Mouse (Mus musculus): ENCODE results near the gene Gipc3. TPM values are rescaled to one million over a fixed set of nuclear protein-coding genes. Genes with fewer than 3 reads are reported as not detected.

The Gipc3 gene
- polyA plus RNA-seq, 1 experiment from 2014 or later = 0.11 TPM

Other genes with a start within 250 kb of the Gipc3 start
- gene Creb3l3, start 244.4 kb downstream of the Gipc3 start, polyA plus RNA-seq (2014; fragmentation: Illumina TruSeq; extraction: RNeasy Lipid Tissue Mini Kit (QIAGEN cat#74804); ENCODE audit: low read depth, low replicate concordance) = 0.08 TPM
- gene Map2k2, start 237.4 kb downstream of the Gipc3 start, polyA plus RNA-seq (2014; fragmentation: Illumina TruSeq; extraction: RNeasy Lipid Tissue Mini Kit (QIAGEN cat#74804); ENCODE audit: low read depth, low replicate concordance) = 3.2 TPM
- gene Zbtb7a, start 208.0 kb downstream of the Gipc3 start, polyA plus RNA-seq (2014; fragmentation: Illumina TruSeq; extraction: RNeasy Lipid Tissue Mini Kit (QIAGEN cat#74804); ENCODE audit: low read depth, low replicate concordance) = 1.8 TPM
- 0.78 TPM for gene Pias4, start 175.3 kb downstream of the Gipc3 start, polyA plus RNA-seq (2014; fragmentation: Illumina TruSeq; extraction: RNeasy Lipid Tissue Mini Kit (QIAGEN cat#74804); ENCODE audit: low read depth, low replicate concordance)
- gene Eef2, start 166.6 kb downstream of the Gipc3 start, polyA plus RNA-seq (2014; fragmentation: Illumina TruSeq; extraction: RNeasy Lipid Tissue Mini Kit (QIAGEN cat#74804); ENCODE audit: low read depth, low replicate concordance) = 18.1 TPM
- gene Dapk3, start 160.3 kb downstream of the Gipc3 start, polyA plus RNA-seq (2014; fragmentation: Illumina TruSeq; extraction: RNeasy Lipid Tissue Mini Kit (QIAGEN cat#74804); ENCODE audit: low read depth, low replicate concordance) = not detected
- 0.28 TPM for gene 4930442H23Rik, start 159.4 kb downstream of the Gipc3 start, polyA plus RNA-seq (2014; fragmentation: Illumina TruSeq; extraction: RNeasy Lipid Tissue Mini Kit (QIAGEN cat#74804); ENCODE audit: low read depth, low replicate concordance)
- not detected for gene Nmrk2, start 141.2 kb downstream of the Gipc3 start, polyA plus RNA-seq (2014; fragmentation: Illumina TruSeq; extraction: RNeasy Lipid Tissue Mini Kit (QIAGEN cat#74804); ENCODE audit: low read depth, low replicate concordance)
- 0.06 TPM for gene Atcay, start 112.4 kb downstream of the Gipc3 start, polyA plus RNA-seq (2014; fragmentation: Illumina TruSeq; extraction: RNeasy Lipid Tissue Mini Kit (QIAGEN cat#74804); ENCODE audit: low read depth, low replicate concordance)
- 0.76 TPM for gene Zfr2, start 110.1 kb downstream of the Gipc3 start, polyA plus RNA-seq (2014; fragmentation: Illumina TruSeq; extraction: RNeasy Lipid Tissue Mini Kit (QIAGEN cat#74804); ENCODE audit: low read depth, low replicate concordance)
- not detected for gene Matk, start 90.3 kb downstream of the Gipc3 start, polyA plus RNA-seq (2014; fragmentation: Illumina TruSeq; extraction: RNeasy Lipid Tissue Mini Kit (QIAGEN cat#74804); ENCODE audit: low read depth, low replicate concordance)
- 6.4 TPM for gene Mrpl54, start 76.3 kb downstream of the Gipc3 start, polyA plus RNA-seq (2014; fragmentation: Illumina TruSeq; extraction: RNeasy Lipid Tissue Mini Kit (QIAGEN cat#74804); ENCODE audit: low read depth, low replicate concordance)
- gene Apba3, start 76.3 kb downstream of the Gipc3 start, polyA plus RNA-seq (2014; fragmentation: Illumina TruSeq; extraction: RNeasy Lipid Tissue Mini Kit (QIAGEN cat#74804); ENCODE audit: low read depth, low replicate concordance) = 4.4 TPM
- not detected for gene Tjp3, start 51.7 kb downstream of the Gipc3 start, polyA plus RNA-seq (2014; fragmentation: Illumina TruSeq; extraction: RNeasy Lipid Tissue Mini Kit (QIAGEN cat#74804); ENCODE audit: low read depth, low replicate concordance)
- 0.67 TPM for gene Pip5k1c, start 50.3 kb downstream of the Gipc3 start, polyA plus RNA-seq (2014; fragmentation: Illumina TruSeq; extraction: RNeasy Lipid Tissue Mini Kit (QIAGEN cat#74804); ENCODE audit: low read depth, low replicate concordance)
- gene Cactin, start 22.2 kb downstream of the Gipc3 start, polyA plus RNA-seq (2014; fragmentation: Illumina TruSeq; extraction: RNeasy Lipid Tissue Mini Kit (QIAGEN cat#74804); ENCODE audit: low read depth, low replicate concordance) = 0.14 TPM
- not detected for gene Tbxa2r, start 14.5 kb downstream of the Gipc3 start, polyA plus RNA-seq (2014; fragmentation: Illumina TruSeq; extraction: RNeasy Lipid Tissue Mini Kit (QIAGEN cat#74804); ENCODE audit: low read depth, low replicate concordance)
- gene Hmg20b, start 7.2 kb upstream of the Gipc3 start, polyA plus RNA-seq (2014; fragmentation: Illumina TruSeq; extraction: RNeasy Lipid Tissue Mini Kit (QIAGEN cat#74804); ENCODE audit: low read depth, low replicate concordance) = 2.9 TPM
- 0.90 TPM for gene Mfsd12, start 14.2 kb upstream of the Gipc3 start, polyA plus RNA-seq (2014; fragmentation: Illumina TruSeq; extraction: RNeasy Lipid Tissue Mini Kit (QIAGEN cat#74804); ENCODE audit: low read depth, low replicate concordance)
- not detected for gene 4930404N11Rik, start 22.6 kb upstream of the Gipc3 start, polyA plus RNA-seq (2014; fragmentation: Illumina TruSeq; extraction: RNeasy Lipid Tissue Mini Kit (QIAGEN cat#74804); ENCODE audit: low read depth, low replicate concordance)
- 1.1 TPM for gene Fzr1, start 35.2 kb upstream of the Gipc3 start, polyA plus RNA-seq (2014; fragmentation: Illumina TruSeq; extraction: RNeasy Lipid Tissue Mini Kit (QIAGEN cat#74804); ENCODE audit: low read depth, low replicate concordance)
- not detected for gene Dohh, start 41.2 kb upstream of the Gipc3 start, polyA plus RNA-seq (2014; fragmentation: Illumina TruSeq; extraction: RNeasy Lipid Tissue Mini Kit (QIAGEN cat#74804); ENCODE audit: low read depth, low replicate concordance)
- 0.20 TPM for gene Gm48551, start 41.2 kb upstream of the Gipc3 start, polyA plus RNA-seq (2014; fragmentation: Illumina TruSeq; extraction: RNeasy Lipid Tissue Mini Kit (QIAGEN cat#74804); ENCODE audit: low read depth, low replicate concordance)
- gene Gm48552, start 45.7 kb upstream of the Gipc3 start, polyA plus RNA-seq (2014; fragmentation: Illumina TruSeq; extraction: RNeasy Lipid Tissue Mini Kit (QIAGEN cat#74804); ENCODE audit: low read depth, low replicate concordance) = not detected
- 273 TPM for gene Smim24, start 49.8 kb upstream of the Gipc3 start, polyA plus RNA-seq (2014; fragmentation: Illumina TruSeq; extraction: RNeasy Lipid Tissue Mini Kit (QIAGEN cat#74804); ENCODE audit: low read depth, low replicate concordance)
- gene Nfic, start 112.4 kb upstream of the Gipc3 start, polyA plus RNA-seq (2014; fragmentation: Illumina TruSeq; extraction: RNeasy Lipid Tissue Mini Kit (QIAGEN cat#74804); ENCODE audit: low read depth, low replicate concordance) = 3.2 TPM
- gene Celf5, start 139.4 kb upstream of the Gipc3 start, polyA plus RNA-seq (2014; fragmentation: Illumina TruSeq; extraction: RNeasy Lipid Tissue Mini Kit (QIAGEN cat#74804); ENCODE audit: low read depth, low replicate concordance) = 4.3 TPM
- gene Ncln, start 153.1 kb upstream of the Gipc3 start, polyA plus RNA-seq (2014; fragmentation: Illumina TruSeq; extraction: RNeasy Lipid Tissue Mini Kit (QIAGEN cat#74804); ENCODE audit: low read depth, low replicate concordance) = not detected
- not detected for gene S1pr4, start 156.9 kb upstream of the Gipc3 start, polyA plus RNA-seq (2014; fragmentation: Illumina TruSeq; extraction: RNeasy Lipid Tissue Mini Kit (QIAGEN cat#74804); ENCODE audit: low read depth, low replicate concordance)
- not detected for gene Gna15, start 181.0 kb upstream of the Gipc3 start, polyA plus RNA-seq (2014; fragmentation: Illumina TruSeq; extraction: RNeasy Lipid Tissue Mini Kit (QIAGEN cat#74804); ENCODE audit: low read depth, low replicate concordance)
- gene Gna11, start 201.9 kb upstream of the Gipc3 start, polyA plus RNA-seq (2014; fragmentation: Illumina TruSeq; extraction: RNeasy Lipid Tissue Mini Kit (QIAGEN cat#74804); ENCODE audit: low read depth, low replicate concordance) = 1.9 TPM
- 4.5 TPM for gene Aes, start 216.2 kb upstream of the Gipc3 start, polyA plus RNA-seq (2014; fragmentation: Illumina TruSeq; extraction: RNeasy Lipid Tissue Mini Kit (QIAGEN cat#74804); ENCODE audit: low read depth, low replicate concordance)
- gene Tle2, start 231.3 kb upstream of the Gipc3 start, polyA plus RNA-seq (2014; fragmentation: Illumina TruSeq; extraction: RNeasy Lipid Tissue Mini Kit (QIAGEN cat#74804); ENCODE audit: low read depth, low replicate concordance) = 1.5 TPM

Measured in testis, adult 10 weeks (tissue).